Mouse (Mus musculus) bone marrow, adult 2 months (tissue): ENCODE results near the gene Cabin1. TPM values are rescaled to one million over a fixed set of nuclear protein-coding genes. Genes with fewer than 3 reads are reported as not detected.

ENCODE experiments used
- H3K27ac ChIP-seq: fragments of 200-500 bp; 2 replicates; pipeline ENCODE4 v1.5.1; 2012; ENCODE audit warnings: low read depth, mild to moderate bottlenecking, control low read depth, inconsistent platforms, low read length; ENCODE audit not compliant: control insufficient read depth, poor library complexity, insufficient read depth
- H3K4me1 ChIP-seq: fragments of 200-500 bp; 2 replicates; pipeline ENCODE4 v1.6.1; 2011; ENCODE audit warnings: low read length; ENCODE audit not compliant: control insufficient read depth, insufficient read depth
- H3K4me3 ChIP-seq: fragments of 200-500 bp; replicated peaks from 2 replicates; pipeline ENCODE3; 2011; ENCODE audit warnings: mild to moderate bottlenecking, low read depth, low read length, control low read depth; ENCODE audit not compliant: control insufficient read depth
- CTCF ChIP-seq: fragments of 200-500 bp; IDR thresholded peaks from 2 replicates; pipeline ENCODE4 v1.5.1; 2011; ENCODE audit warnings: low read length, control low read depth; ENCODE audit not compliant: control insufficient read depth, insufficient read depth
- POLR2A ChIP-seq: fragments of 200-500 bp; IDR thresholded peaks from 2 replicates; pipeline ENCODE4 v1.6.1; 2011; ENCODE audit warnings: low read depth, mild to moderate bottlenecking, control low read depth, low read length, borderline replicate concordance; ENCODE audit not compliant: control insufficient read depth
- WGBS: fragments of 180-500 bp; shearing (Covaris S2); methylation state at CpG from one replicate; pipeline ENCODE4 v1.1.7; 2018; 5-methylcytosine and 5-hydroxymethylcytosine counted together
- polyA plus RNA-seq: library from polyadenylated mRNA; stranded (reverse); fragments of >200 nt; gene quantifications from 2 replicates; pipeline ENCODE4 v1.2.4, GENCODE M21; 2011; ENCODE audit warnings: low replicate concordance; ENCODE audit not compliant: missing spikeins, insufficient read depth, insufficient read length

Gene Cabin1
- polyA plus RNA-seq, 1 experiment, result 55.3 TPM

GRCm38 (mm10) chr10:75744017-75744416 lies 20.1 kb downstream of the Cabin1 start:
- Histone ChIP-seq H3K4me3 (no peak overlapping the region), H3K4me1 (no peaks in the 10 kb centered on the region), H3K27ac (no peak overlapping the region)
- peak; percentile 95 for TF ChIP-seq CTCF
- TF ChIP-seq POLR2A, result no peak
- 43% methylated on average over 3 of the region's 3 CpGs for WGBS

GRCm38 (mm10) chr10:75743369-75743768 lies 20.8 kb downstream of the Cabin1 start:
- no peaks in the 10 kb centered on the region for H3K4me1 ChIP-seq
- no peak for TF ChIP-seq CTCF
- no peak for TF ChIP-seq POLR2A
- 92% methylated on average over 12 of the region's 12 CpGs for WGBS
- no peak overlapping the region for H3K27ac ChIP-seq
- H3K4me3 ChIP-seq, result no peak overlapping the region

GRCm38 (mm10) chr10:75740866-75741265 lies 23.3 kb downstream of the Cabin1 start:
- WGBS, result 91% methylated on average over 3 of the region's 3 CpGs
- H3K4me1 ChIP-seq, result no peaks in the 10 kb centered on the region
- H3K27ac ChIP-seq, result no peak overlapping the region
- TF ChIP-seq POLR2A (no peak), CTCF (no peak)
- no peak overlapping the region for H3K4me3 ChIP-seq

- no peaks in the 10 kb centered on the region for H3K4me1 ChIP-seq
- no peak overlapping the region for H3K27ac ChIP-seq
- no peak overlapping the region for H3K4me3 ChIP-seq
- no peak for TF ChIP-seq CTCF
- no peak for TF ChIP-seq POLR2A
- 92% methylated on average over 7 of the region's 7 CpGs for WGBS
These were observed 38.7 kb downstream of the Cabin1 start for GRCm38 (mm10) chr10:75725449-75725848.

- H3K27ac ChIP-seq, result no peak overlapping the region
- no peak overlapping the region for H3K4me3 ChIP-seq
- TF ChIP-seq CTCF (no peak), POLR2A (no peak)
- H3K4me1 ChIP-seq, result no peaks in the 10 kb centered on the region
- WGBS, result 86% methylated on average over 5 of the region's 5 CpGs
These were observed 43.9 kb downstream of the Cabin1 start for GRCm38 (mm10) chr10:75720215-75720614.

- Histone ChIP-seq H3K4me1 (peaks cover 2% of the 10 kb centered on the region; the same call in 1 of the 2 replicates), H3K4me3 (no peak overlapping the region), H3K27ac (no peak overlapping the region)
- 93% methylated on average over 3 of the region's 3 CpGs for WGBS
- no peak for TF ChIP-seq CTCF
These were observed 49.3 kb downstream of the Cabin1 start for GRCm38 (mm10) chr10:75714795-75715194.

GRCm38 (mm10) chr10:75713026-75713425 lies 51.1 kb downstream of the Cabin1 start:
- Histone ChIP-seq H3K4me1 (peaks cover 4% of the 10 kb centered on the region; the same call in 1 of the 2 replicates), H3K4me3 (no peak overlapping the region), H3K27ac (no peak overlapping the region)
- TF ChIP-seq CTCF, result no peak
- TF ChIP-seq POLR2A, result no peak
- WGBS, result 90% methylated on average over 11 of the region's 11 CpGs

GRCm38 (mm10) chr10:75710210-75710609 lies 53.9 kb downstream of the Cabin1 start:
- no peak overlapping the region for H3K27ac ChIP-seq
- peaks cover 6% of the 10 kb centered on the region; the same call in 1 of the 2 replicates for H3K4me1 ChIP-seq
- no peak overlapping the region for H3K4me3 ChIP-seq
- WGBS, result 63% methylated on average over 2 of the region's 2 CpGs
- TF ChIP-seq CTCF (no peak), POLR2A (no peak)

GRCm38 (mm10) chr10:75709261-75709660 lies 54.9 kb downstream of the Cabin1 start:
- H3K27ac ChIP-seq, result no peak overlapping the region
- no peak overlapping the region for H3K4me3 ChIP-seq
- H3K4me1 ChIP-seq, result peaks cover 6% of the 10 kb centered on the region; the same call in 1 of the 2 replicates
- 92% methylated on average over 9 of the region's 9 CpGs for WGBS
- no peak for TF ChIP-seq CTCF
- no peak for TF ChIP-seq POLR2A
